In the genomic region with DNA sequence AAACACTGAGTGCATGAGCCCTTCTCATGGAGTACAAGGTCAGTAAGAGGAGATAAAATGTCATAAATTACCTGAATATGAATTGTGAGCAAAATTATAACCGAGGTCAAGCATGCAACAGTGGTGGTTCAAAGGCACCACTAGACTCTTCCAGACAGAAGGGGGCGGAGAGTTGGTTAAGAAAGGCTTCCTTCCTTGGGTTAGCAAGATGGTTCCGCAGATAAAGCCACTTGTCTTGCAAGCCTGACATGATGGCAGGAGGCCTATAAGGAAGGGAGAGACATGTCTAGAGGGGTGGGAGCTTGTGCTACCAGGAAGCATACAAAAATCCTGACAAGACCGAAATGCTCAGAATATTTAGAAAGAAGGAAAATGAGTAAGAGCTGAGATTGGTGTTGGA, we compare ENCODE assay signal across 18 mouse cellular contexts. TPM values are rescaled to one million over a fixed set of nuclear protein-coding genes. Genes with fewer than 3 reads are reported as not detected.
"Had no signal": no experiment of that assay in that cellular context is flagged by ENCODE, and none has a peak within 500 bp of the region (broad histone marks: within the 10 kb centered on the region; RNA-seq: fewer than 3 reads in every experiment).

No protein-coding gene starts in this region.

- ATAC-seq: midbrain, embryonic 15.5 days had no signal

- H3K9ac ChIP-seq: limb, embryonic 15.5 days; liver, embryonic 13.5 days; midbrain, embryonic 15.5 days; neural tube, embryonic 12.5 days; stomach, embryonic 15.5 days had no signal

- H3K27me3 ChIP-seq: limb, embryonic 15.5 days; stomach, embryonic 15.5 days had no signal

- H3K4me3 ChIP-seq: limb, embryonic 15.5 days; liver, embryonic 13.5 days; midbrain, embryonic 15.5 days; neural tube, embryonic 12.5 days; stomach, embryonic 15.5 days had no signal

- H3K27ac ChIP-seq: kidney, postnatal 0 days; limb, embryonic 15.5 days; liver, embryonic 13.5 days; midbrain, embryonic 15.5 days; neural tube, embryonic 12.5 days; stomach, embryonic 15.5 days had no signal

- H3K4me2 ChIP-seq: limb, embryonic 15.5 days; liver, embryonic 13.5 days; midbrain, embryonic 11.5 days; midbrain, embryonic 15.5 days; neural tube, embryonic 12.5 days; stomach, embryonic 15.5 days had no signal

- DNase-seq: kidney, adult 8-10 months; layer of hippocampus, adult 9-11 months; layer of hippocampus, postnatal 36 days; liver, embryonic 13.5 days; lung, adult 18-20 months; spleen, adult 18-20 months had no signal

- H3K9me3 ChIP-seq: limb, embryonic 15.5 days; liver, embryonic 13.5 days; midbrain, embryonic 15.5 days; neural tube, embryonic 12.5 days; stomach, embryonic 15.5 days had no signal

- H3K36me3 ChIP-seq: limb, embryonic 15.5 days; liver, embryonic 13.5 days; midbrain, embryonic 15.5 days; neural tube, embryonic 12.5 days; stomach, embryonic 15.5 days had no signal

RNA-seq across cellular contexts. Expression of a gene that starts 2.5 kb away (rescaled TPM):
- total RNA-seq: layer of hippocampus, adult 18-20 months; neutrophil, adult 5-6 weeks had no signal

RNA-seq across cellular contexts. Expression of a gene that starts 4.8 kb away (rescaled TPM):
- total RNA-seq: layer of hippocampus, adult 18-20 months had no signal

RNA-seq across cellular contexts. Expression of a gene that starts 19.3 kb away (rescaled TPM):
- total RNA-seq: monocyte, adult 5-6 weeks had no signal

RNA-seq across cellular contexts. Expression of a gene that starts 20.7 kb away (rescaled TPM):
- total RNA-seq: layer of hippocampus, adult 18-20 months; layer of hippocampus, postnatal 36 days; left cerebral cortex, postnatal 25 days had no signal
- polyA plus RNA-seq: kidney, postnatal 0 days; limb, embryonic 11.5 days; limb, embryonic 15.5 days; liver, embryonic 13.5 days; midbrain, embryonic 11.5 days; midbrain, embryonic 15.5 days; neural tube, embryonic 12.5 days; stomach, embryonic 15.5 days; testis, adult 2 months had no signal
